Mouse (Mus musculus) hindbrain, postnatal 0 days (tissue): Measurements from ENCODE around the gene Gabpb1. TPM values are rescaled to one million over a fixed set of nuclear protein-coding genes. Genes with fewer than 3 reads are reported as not detected.

Source experiments
- ATAC-seq: fragments of 200-750 bp; cut with Nextera tagmentation; 2 replicates; pipeline ENCODE4 v1.8.0; 2017; ENCODE audit warnings: mild to moderate bottlenecking, moderate TSS enrichment, moderate library complexity
- DNase-seq: peaks from one replicate; pipeline ENCODE4 v3.0.0-alpha.2; 2015; ENCODE audit warnings: low spot score
- H3K27ac ChIP-seq: fragments of 300-500 bp; sonication (generic); 2 replicates; pipeline ENCODE4 v1.5.1; 2014; ENCODE audit warnings: mild to moderate bottlenecking
- H3K27me3 ChIP-seq: fragments of 300-500 bp; sonication (generic); 2 replicates; pipeline ENCODE4 v1.6.1; 2014; ENCODE audit warnings: low read length, mixed read lengths; ENCODE audit not compliant: insufficient read depth
- H3K36me3 ChIP-seq: fragments of 300-500 bp; sonication (generic); 2 replicates; pipeline ENCODE4 v1.6.1; 2014; ENCODE audit warnings: low read length, mixed read lengths; ENCODE audit not compliant: insufficient read depth
- H3K4me1 ChIP-seq: fragments of 300-500 bp; sonication (generic); 2 replicates; pipeline ENCODE4 v1.6.1; 2014; ENCODE audit warnings: antibody characterized with exemption, low read length, mixed read lengths; ENCODE audit not compliant: insufficient read depth
- H3K4me2 ChIP-seq: fragments of 300-500 bp; sonication (generic); 2 replicates; pipeline ENCODE4 v1.6.1; 2014; ENCODE audit warnings: low read depth, mild to moderate bottlenecking, low read length, moderate library complexity, mixed read lengths
- H3K4me3 ChIP-seq: fragments of 300-500 bp; sonication (generic); 2 replicates; pipeline ENCODE4 v1.5.1; 2014; ENCODE audit warnings: low read length
- H3K9ac ChIP-seq: fragments of 300-500 bp; sonication (generic); replicated peaks from 2 replicates; pipeline ENCODE4 v1.6.1; 2014; ENCODE audit warnings: mild to moderate bottlenecking, low read length, moderate library complexity, mixed read lengths
- H3K9me3 ChIP-seq: fragments of 300-500 bp; sonication (generic); 2 replicates; pipeline ENCODE4 v1.6.1; 2016; ENCODE audit warnings: low read length, mixed read lengths
- CTCF ChIP-seq: IDR thresholded peaks from 2 replicates; pipeline ENCODE4 v1.5.1; 2016; ENCODE audit warnings: antibody characterized with exemption, control low read depth, low read depth
- WGBS: fragments of 180-500 bp; shearing (Covaris S2); extraction: QIAGEN DNeasy Blood & Tissue Kit; methylation state at CpG from one replicate; pipeline ENCODE4 v1.1.7; 2014; 5-methylcytosine and 5-hydroxymethylcytosine counted together
- polyA plus RNA-seq: library from polyadenylated mRNA; unstranded; fragments of >200 nt; fragmentation: Nextera tagmentation; extraction: Ambion mirVana; gene quantifications from 2 replicates; pipeline ENCODE4 v1.2.1, GENCODE M21; 2015
- total RNA-seq: library from RNA; depleted of rRNA; stranded (reverse); fragments of >200 nt; gene quantifications from 2 replicates; pipeline ENCODE4 v1.2.3, GENCODE M21; 2014

Gabpb1 gene
- total and polyA plus RNA-seq, 2 experiments from 2014 or later: 15.2 to 25.2 TPM

DNA sequence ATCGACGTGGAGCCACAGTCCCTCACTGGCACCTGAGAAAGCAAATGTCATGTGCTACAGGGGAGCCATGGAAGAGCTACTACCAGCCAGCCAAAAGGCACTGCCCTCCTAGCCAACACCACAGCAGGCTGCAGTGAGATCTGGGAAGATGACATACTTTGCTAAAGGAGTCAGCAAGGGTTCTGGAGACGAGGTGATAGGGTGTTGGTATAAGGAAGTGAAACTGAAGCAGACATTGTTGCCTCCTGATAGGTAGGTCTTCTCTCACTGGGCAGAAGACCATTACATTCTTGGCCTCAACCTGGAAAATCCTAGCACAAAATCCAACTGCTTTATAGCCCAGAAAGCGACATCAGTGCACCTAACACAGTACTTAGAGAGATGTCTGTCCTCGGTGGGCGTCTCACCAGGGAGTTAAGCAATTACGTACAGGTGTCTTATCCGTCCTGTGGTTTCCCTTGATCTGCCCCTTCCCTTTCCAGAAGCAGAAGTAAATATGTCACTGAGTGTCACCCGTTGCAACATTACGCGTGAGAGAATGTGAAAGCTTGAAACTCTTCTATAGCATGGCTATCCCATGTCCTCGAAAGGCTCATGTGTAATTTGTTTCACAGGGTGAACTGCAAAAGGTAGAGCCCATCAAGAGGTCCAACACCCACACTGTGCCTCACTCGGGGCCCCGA lies 74.1 kb downstream of the Gabpb1 start:
- DNase-seq: no peak
- no peaks in the 10 kb centered on the region for H3K4me1 ChIP-seq
- no peaks in the 10 kb centered on the region for H3K9me3 ChIP-seq
- no peaks in the 10 kb centered on the region for H3K27me3 ChIP-seq
- H3K36me3 ChIP-seq: no peaks in the 10 kb centered on the region
- TF ChIP-seq CTCF: no peak
- WGBS: 89% methylated on average over 14 of the region's 14 CpGs
- no peak overlapping the region for H3K4me2 ChIP-seq
- no peak overlapping the region for H3K4me3 ChIP-seq
- H3K27ac ChIP-seq: no peak overlapping the region
- H3K9ac ChIP-seq: no peak overlapping the region
- ATAC-seq: no peak

DNA sequence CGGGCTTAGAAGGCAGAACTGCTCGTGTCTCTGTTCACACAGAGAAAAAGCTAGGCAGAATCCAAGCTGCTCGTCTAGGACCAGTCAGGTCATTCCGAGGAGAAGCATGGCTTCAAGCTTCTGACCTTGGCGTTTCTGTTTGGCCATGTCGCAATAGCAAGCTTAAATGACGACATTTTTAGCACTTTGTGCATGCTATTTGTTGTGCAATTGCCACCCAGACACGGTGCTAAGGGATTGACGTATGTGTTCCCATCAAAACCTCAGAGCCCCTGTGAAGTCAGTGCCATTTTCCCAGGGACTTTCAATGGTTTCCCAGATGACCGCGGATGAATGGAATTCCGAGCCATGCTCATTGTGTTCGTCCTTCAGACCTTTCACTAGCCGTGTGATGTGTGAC lies 75.6 kb downstream of the Gabpb1 start:
- Histone ChIP-seq H3K9ac (no peak overlapping the region), H3K4me1 (no peaks in the 10 kb centered on the region), H3K27me3 (no peaks in the 10 kb centered on the region), H3K4me2 (no peak overlapping the region), H3K27ac (no peak overlapping the region), H3K9me3 (no peaks in the 10 kb centered on the region), H3K4me3 (no peak overlapping the region), H3K36me3 (no peaks in the 10 kb centered on the region)
- 64% methylated on average over 14 of the region's 14 CpGs for WGBS
- TF ChIP-seq CTCF: no peak
- DNase-seq: no peak
- no peak for ATAC-seq

DNA sequence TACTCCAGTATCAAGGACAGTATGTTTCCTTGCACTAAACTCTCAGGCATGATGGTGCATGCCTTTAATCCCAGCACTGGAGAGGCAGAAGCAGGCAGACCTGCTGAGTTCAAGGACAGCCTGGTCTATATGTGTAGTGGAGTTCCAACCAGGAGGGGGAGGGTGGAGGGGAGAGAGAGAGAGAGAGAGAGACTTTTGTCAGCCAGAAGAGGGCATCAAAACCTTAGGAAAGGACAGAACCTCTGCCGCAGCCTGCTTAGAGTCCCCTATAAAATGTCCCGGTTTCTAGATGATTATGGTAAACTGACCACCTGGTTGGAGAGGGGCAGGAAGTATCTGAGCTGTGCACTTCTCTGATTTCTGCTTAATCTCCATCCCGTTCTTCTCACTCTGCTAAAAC lies 77.1 kb downstream of the Gabpb1 start:
- H3K36me3 ChIP-seq: no peaks in the 10 kb centered on the region
- H3K4me1 ChIP-seq: no peaks in the 10 kb centered on the region
- WGBS: 14% methylated on average over 3 of the region's 3 CpGs
- ATAC-seq (peak; percentile 74), DNase-seq (peak; percentile 56)
- H3K27ac ChIP-seq: no peak overlapping the region
- no peak overlapping the region for H3K9ac ChIP-seq
- peak; percentile 70 for TF ChIP-seq CTCF
- H3K4me2 ChIP-seq: no peak overlapping the region
- H3K4me3 ChIP-seq: no peak overlapping the region
- no peaks in the 10 kb centered on the region for H3K9me3 ChIP-seq
- H3K27me3 ChIP-seq: no peaks in the 10 kb centered on the region

DNA sequence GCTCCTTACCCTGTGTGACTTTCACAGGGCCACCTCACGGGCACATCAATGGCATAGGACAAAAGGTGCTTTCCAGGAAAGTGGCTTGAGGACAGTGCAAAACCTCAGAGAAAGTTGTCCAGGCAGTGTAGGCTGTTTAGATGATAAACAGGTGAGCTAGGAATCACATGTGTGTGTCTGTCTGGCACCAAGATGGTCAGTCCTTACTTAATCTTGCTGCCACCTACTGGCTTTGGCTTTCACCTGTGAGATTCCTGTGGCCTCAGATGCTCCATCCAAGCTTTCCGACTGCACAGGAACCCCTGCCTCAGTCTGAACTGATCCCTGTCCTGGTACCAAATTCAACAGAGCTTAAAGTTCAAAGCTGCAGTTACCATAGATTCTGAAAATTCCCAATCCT lies 77.8 kb downstream of the Gabpb1 start:
- no peaks in the 10 kb centered on the region for H3K27me3 ChIP-seq
- no peak overlapping the region for H3K4me2 ChIP-seq
- H3K4me1 ChIP-seq: no peaks in the 10 kb centered on the region
- H3K36me3 ChIP-seq: no peaks in the 10 kb centered on the region
- no peak overlapping the region for H3K4me3 ChIP-seq
- DNase-seq (no peak), ATAC-seq (no peak)
- TF ChIP-seq CTCF: 0 out of 2 replicates have a peak, but pooled peaks have one; percentile 15
- WGBS: 55% methylated on average over 2 of the region's 2 CpGs
- H3K9me3 ChIP-seq: no peaks in the 10 kb centered on the region
- no peak overlapping the region for H3K9ac ChIP-seq
- no peak overlapping the region for H3K27ac ChIP-seq

DNA sequence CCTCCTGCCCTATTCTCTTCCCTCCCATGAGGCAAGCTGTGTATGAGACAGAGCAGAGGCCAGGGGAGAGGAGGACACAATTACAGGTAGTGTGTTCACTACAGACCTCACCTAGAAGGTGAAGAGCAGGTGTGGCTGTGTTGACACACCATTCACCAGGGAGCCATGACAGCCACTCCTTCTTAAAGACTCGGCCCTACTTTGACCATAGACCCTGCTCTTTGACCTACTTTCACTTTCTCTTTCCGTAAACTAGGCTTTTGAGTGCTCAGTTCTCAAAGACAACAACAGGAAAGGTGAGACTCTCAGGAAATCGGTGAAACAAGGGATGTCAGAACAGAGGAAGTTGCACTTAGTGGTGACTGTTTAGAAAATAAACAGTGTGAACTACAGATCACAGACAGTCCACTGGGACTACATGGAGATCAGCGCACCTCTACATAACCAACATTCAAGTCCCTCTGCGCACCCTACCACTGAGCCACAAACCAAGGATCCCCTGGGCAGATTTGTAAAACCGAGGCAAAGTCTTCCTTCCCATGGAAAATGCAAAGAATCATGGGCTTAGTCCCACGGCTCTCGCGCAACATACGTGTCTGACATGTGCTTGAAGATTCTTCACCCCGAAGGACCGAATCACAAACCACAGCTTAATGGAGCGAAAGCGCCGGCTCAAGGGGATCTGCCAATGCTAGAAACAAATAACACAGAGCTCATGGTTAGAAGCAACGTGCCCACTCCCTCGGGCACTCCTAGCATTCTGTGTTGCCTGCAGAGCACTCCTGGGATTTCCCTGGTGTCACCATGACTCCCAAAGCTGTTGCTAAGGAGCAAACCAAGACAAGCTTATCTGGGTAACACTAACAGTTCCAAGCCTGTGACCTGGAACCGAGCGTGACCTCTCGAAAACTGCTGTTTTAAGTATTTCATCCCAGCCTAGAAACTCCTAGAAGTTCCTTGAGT lies 78.6 kb downstream of the Gabpb1 start:
- DNase-seq: no peak
- Histone ChIP-seq H3K4me1 (no peaks in the 10 kb centered on the region), H3K27me3 (no peaks in the 10 kb centered on the region), H3K27ac (no peak overlapping the region), H3K4me3 (no peak overlapping the region), H3K9me3 (no peaks in the 10 kb centered on the region), H3K4me2 (no peak overlapping the region), H3K9ac (no peak overlapping the region), H3K36me3 (no peaks in the 10 kb centered on the region)
- 79% methylated on average over 20 of the region's 20 CpGs for WGBS
- no peak for ATAC-seq
- no peak for TF ChIP-seq CTCF

DNA sequence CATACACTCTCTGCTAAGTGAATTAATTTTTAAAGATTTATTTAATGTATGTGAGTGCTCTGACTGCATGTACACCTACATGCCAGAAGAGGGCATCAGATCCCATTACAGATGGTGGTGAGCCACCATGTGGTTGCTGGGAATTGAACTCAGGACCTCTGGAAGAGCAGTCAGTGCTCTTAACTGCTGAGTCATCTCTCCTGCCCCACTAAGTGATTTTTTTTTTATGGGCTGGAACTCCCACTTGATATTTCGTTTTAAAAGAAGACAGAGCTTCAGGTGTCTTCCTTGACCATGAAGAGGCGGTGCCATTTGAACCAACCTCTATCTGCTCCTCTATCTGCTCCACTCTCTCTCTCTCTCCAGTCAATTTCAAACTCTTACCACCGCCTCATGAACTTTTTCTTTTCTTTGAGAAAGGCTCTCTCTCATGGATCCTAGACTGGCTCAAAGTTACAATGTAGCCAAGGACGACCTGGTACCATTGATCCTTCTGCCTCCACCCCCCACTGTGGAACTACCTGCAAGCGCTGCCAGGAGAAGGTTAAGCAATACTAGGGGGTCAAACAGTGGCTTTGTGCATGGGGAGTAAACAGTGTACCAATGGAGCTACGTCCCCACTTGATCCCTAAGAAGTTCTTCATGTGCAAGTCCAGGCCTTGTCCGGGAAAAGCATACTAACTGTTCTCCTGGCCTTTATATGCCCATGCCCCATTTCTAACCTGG lies 79.6 kb downstream of the Gabpb1 start:
- H3K4me1 ChIP-seq: no peaks in the 10 kb centered on the region
- no peak for DNase-seq
- no peak overlapping the region for H3K4me3 ChIP-seq
- no peaks in the 10 kb centered on the region for H3K27me3 ChIP-seq
- H3K9ac ChIP-seq: no peak overlapping the region
- H3K27ac ChIP-seq: no peak overlapping the region
- H3K36me3 ChIP-seq: no peaks in the 10 kb centered on the region
- H3K4me2 ChIP-seq: no peak overlapping the region
- no peak for ATAC-seq
- H3K9me3 ChIP-seq: no peaks in the 10 kb centered on the region
- WGBS: 93% methylated on average over 7 of the region's 7 CpGs
- no peak for TF ChIP-seq CTCF
